Mouse (Mus musculus): ENCODE data around the gene Shank2. TPM values are rescaled to one million over a fixed set of nuclear protein-coding genes. Genes with fewer than 3 reads are reported as not detected.

Shank2 gene
- total RNA-seq, 2 experiments from 2014 or later = not detected

GRCm38 (mm10) chr7:144248686-144249422 is 247.1 kb downstream of the Shank2 start:
- no peak for ATAC-seq (replicated peaks; ENCODE audit: low FRiP score, poor library complexity, severe bottlenecking)

- ATAC-seq (replicated peaks; ENCODE audit: low FRiP score, poor library complexity, severe bottlenecking) = no peak
These were observed 249.1 kb downstream of the Shank2 start for GRCm38 (mm10) chr7:144250791-144251190.

- no peak for ATAC-seq (replicated peaks; ENCODE audit: low FRiP score, poor library complexity, severe bottlenecking)
These were observed 249.5 kb downstream of the Shank2 start for GRCm38 (mm10) chr7:144251250-144251649.

DNA sequence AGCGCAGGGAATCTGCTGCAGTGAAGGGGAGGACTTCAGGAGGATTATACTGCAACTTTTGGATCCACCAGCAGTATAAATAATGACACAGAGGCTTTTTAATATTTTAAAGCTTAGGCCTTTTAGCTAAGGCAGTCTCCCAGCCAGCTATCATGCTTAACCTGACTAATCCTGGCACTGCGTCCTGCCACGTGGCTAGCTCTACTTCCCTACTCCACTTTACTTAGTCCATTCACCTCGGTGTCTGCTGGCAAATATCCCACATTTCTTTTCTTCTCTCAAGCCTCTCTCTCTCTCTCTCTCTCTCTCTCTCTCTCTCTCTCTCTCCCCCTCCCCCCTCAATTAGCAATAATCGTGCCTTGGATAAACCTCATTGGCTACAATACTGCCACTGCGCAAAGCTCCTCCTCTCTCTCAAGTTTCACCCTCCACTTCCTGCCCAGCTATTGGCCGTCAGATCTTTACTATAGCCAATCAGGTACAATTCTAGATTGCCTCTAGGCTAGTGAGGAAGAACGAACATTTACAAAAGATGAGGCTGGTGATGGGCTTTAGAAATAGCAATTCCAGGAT is 253.0 kb downstream of the Shank2 start:
- ATAC-seq (replicated peaks; ENCODE audit: low FRiP score, poor library complexity, severe bottlenecking) = no peak

DNA sequence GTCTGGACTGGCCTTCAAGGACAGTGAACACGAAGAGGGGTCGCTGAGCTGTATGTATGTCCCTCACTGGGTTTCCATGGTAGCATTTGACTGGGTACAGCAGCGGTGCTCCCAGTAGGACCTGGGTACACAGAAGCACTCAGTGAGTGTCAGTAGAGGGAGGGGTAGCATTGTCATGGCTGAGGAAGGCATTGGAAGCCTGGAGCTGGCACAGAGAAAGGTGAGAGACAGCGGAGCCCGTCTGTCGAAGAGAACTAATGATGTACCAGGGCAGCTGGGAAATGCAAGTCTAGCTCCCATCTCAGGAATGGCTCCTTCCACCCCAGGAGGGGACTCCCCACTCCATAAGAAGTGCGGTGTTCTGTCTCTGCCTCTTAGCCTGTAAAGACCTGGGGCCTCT is 256.1 kb downstream of the Shank2 start:
- ATAC-seq (replicated peaks; ENCODE audit: low FRiP score, poor library complexity, severe bottlenecking) = no peak

GRCm38 (mm10) chr7:144258332-144258731 is 256.6 kb downstream of the Shank2 start:
- no peak for ATAC-seq (replicated peaks; ENCODE audit: low FRiP score, poor library complexity, severe bottlenecking)

DNA sequence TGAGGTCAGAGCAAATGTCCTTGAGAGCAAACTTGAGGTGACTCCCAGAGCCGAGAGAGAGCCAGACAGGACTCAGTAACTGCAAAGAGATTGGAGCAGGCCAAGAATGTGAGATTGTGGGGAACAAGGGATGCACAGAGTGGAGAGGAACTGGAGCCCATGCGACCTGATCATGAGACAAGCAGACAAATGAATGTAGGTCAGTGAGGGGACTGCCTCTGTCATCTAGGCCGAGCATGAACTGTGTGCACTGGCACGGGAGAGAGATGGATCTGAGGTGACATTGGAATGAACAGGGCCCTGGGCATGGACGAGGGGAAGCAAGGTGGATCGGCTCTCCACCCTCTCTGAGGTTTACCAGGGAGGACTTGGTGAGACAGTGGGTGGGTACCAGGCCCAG is 260.9 kb downstream of the Shank2 start:
- no peak for ATAC-seq (replicated peaks; ENCODE audit: low FRiP score, poor library complexity, severe bottlenecking)

- ATAC-seq (replicated peaks; ENCODE audit: low FRiP score, poor library complexity, severe bottlenecking) = no peak
These were observed 265.0 kb downstream of the Shank2 start for GRCm38 (mm10) chr7:144266745-144267144.

DNA sequence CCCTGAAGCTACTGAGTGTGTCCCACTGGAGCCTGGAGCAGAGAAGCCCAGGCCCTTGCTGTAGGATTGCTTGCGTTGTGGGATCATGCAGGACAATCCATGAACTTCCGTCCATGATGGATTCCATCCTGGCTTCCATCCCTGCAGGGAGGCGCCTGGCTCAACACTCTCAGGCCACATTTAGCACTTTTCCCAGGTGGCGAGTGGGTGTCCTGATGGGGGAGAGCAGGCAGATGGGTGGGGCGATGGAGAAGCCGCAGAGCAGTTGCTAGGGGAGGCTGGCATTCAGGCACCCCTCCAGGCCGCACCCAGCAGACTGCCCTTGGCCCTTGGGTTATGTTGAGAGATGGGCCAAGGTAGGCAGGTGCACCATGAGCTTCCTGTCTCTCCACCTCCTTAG is 266.6 kb downstream of the Shank2 start:
- ATAC-seq (replicated peaks; ENCODE audit: low FRiP score, poor library complexity, severe bottlenecking) = no peak

GRCm38 (mm10) chr7:144268778-144269177 is 267.1 kb downstream of the Shank2 start:
- no peak for ATAC-seq (replicated peaks; ENCODE audit: low FRiP score, poor library complexity, severe bottlenecking)

- ATAC-seq (replicated peaks; ENCODE audit: low FRiP score, poor library complexity, severe bottlenecking) = no peak
These were observed 269.3 kb downstream of the Shank2 start for GRCm38 (mm10) chr7:144271074-144271473.

DNA sequence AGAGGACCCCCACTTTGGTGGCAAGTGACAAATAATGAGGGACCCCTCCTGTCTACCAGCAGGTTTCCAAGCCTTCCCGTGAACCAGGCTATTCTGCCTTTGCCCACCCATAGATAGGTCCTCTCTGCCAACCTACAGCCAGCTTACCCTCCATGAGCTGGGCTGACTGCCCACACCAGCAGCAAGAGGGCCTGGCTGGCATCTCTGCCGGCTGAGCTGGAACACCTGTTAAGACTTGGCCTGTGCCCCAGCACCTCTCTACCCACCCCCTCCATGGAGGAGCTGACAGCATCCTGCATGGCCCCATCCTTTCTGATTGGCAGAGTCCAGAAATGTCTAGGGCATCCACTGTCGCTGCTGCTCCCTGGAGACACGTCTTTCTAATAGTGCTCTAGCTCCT is 277.0 kb downstream of the Shank2 start:
- ATAC-seq (replicated peaks; ENCODE audit: low FRiP score, poor library complexity, severe bottlenecking) = no peak

GRCm38 (mm10) chr7:144283701-144284100 is 282.0 kb downstream of the Shank2 start:
- no peak for ATAC-seq (replicated peaks; ENCODE audit: low FRiP score, poor library complexity, severe bottlenecking)

- ATAC-seq (replicated peaks; ENCODE audit: low FRiP score, poor library complexity, severe bottlenecking) = no peak
These were observed 282.7 kb downstream of the Shank2 start for GRCm38 (mm10) chr7:144284241-144285065.

DNA sequence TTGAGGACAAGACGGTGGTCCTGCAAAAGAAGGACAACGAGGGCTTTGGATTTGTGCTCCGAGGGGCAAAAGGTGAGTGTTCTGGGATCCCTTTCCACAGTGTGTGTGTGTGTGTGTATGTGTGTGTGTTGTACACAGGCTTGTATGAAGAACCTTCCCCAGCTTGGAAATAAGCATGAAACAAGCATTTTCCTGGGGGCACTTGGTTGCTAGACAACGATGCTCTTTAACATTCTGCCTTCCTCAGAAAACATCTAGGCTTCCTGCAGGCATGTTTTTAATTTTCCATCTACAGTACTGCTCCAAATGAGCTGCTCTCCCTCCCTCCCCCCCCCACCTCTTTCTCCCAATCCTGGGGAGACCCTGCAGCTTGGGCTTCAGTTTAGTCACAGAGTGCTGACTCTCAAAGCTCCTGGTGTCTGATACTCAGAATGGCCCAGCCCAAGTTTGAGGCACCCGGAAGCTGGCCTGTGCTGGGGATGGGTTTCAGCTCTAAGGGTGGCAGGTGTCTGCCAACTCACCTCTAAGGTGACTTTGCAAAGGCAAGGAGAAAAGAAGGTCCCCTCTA is 283.4 kb downstream of the Shank2 start:
- ATAC-seq (replicated peaks; ENCODE audit: low FRiP score, poor library complexity, severe bottlenecking) = no peak

GRCm38 (mm10) chr7:144285912-144286311 is 284.2 kb downstream of the Shank2 start:
- no peak for ATAC-seq (replicated peaks; ENCODE audit: low FRiP score, poor library complexity, severe bottlenecking)

GRCm38 (mm10) chr7:144287991-144288390 is 286.3 kb downstream of the Shank2 start:
- no peak for ATAC-seq (replicated peaks; ENCODE audit: low FRiP score, poor library complexity, severe bottlenecking)

- ATAC-seq (replicated peaks; ENCODE audit: low FRiP score, poor library complexity, severe bottlenecking) = no peak
These were observed 289.8 kb downstream of the Shank2 start for GRCm38 (mm10) chr7:144291478-144291877.

- ATAC-seq (replicated peaks; ENCODE audit: low FRiP score, poor library complexity, severe bottlenecking) = no peak
These were observed 291.9 kb downstream of the Shank2 start for GRCm38 (mm10) chr7:144293611-144294010.

Data from erythroblast, adult 5-6 weeks (primary cell).